Mouse (Mus musculus) spleen, postnatal 10 days (tissue): Measurements from ENCODE around the gene Aldh5a1.
"Not testable (repeated sequence)": the region's sequence is repeated elsewhere in the genome, so short reads cannot be mapped to it uniquely, and the experiment has no call there.

Experiments used
- DNase-seq, 2 experiments: peaks; one replicate each; pipeline ENCODE4 v3.0.0; 2021 to 2022; ENCODE audit warnings: low spot score in 2 of 2

Gene Aldh5a1

DNA sequence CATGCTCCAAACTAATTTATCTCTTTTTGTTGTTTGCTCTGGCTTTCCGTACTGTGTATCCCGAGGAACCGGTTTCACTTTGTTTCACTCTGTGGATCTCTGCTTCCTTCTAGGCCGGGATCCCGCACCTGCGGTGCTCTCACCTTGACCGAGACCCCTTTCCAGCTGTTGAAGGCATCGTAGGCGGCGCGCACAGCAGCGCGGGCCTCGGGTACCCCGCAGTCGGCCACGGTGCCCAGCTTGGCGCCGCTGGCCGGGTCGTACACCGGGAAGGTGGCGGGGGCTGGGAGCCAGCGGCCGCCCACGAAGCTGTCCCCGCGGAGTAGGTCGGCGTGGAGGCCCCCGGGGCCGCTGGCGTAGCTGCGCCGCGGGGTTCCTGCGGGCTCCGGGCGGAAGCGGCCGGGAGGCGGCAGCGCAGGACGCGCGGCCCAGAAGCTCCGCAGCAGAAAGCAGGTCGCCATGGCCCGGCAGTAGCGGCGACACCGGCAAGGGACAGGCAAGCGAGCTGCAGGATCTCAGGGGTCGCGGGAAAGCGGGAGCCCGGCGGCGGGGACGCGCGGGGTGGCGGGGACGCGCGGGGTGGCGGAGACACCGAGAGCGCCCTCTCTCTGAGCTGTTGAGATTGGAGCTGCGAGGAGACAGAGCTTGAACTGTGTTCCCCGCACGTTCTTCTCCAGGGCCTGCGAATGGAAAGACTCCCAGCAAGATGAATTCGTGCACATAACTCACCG, at the start of gene Aldh5a1:
Aldh5a1 (minus strand) TSS at position 554 of the 731 bp plus-strand sequence.
- DNase-seq: peak; percentile 19 to 57

DNA sequence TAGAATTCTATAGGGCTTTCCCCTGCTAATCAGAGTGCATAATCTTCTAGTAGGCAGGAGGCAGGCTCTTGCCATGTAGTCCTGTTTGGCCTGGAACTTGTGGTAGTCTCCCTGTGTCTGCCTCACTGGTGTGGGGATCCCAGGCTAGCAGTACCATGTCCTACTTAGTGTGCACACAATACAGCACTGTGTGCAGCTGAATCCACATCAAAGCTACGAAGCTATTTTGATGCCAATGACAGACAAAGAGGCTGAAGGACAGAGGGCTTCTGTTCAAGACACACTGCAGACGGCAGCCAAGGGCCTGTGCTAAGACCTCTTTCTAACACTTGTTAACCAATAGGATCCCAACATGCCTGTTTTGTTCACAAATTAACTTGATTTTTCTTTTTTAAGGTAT, 48.0 kb upstream of the Aldh5a1 start:
- no peak for DNase-seq

DNA sequence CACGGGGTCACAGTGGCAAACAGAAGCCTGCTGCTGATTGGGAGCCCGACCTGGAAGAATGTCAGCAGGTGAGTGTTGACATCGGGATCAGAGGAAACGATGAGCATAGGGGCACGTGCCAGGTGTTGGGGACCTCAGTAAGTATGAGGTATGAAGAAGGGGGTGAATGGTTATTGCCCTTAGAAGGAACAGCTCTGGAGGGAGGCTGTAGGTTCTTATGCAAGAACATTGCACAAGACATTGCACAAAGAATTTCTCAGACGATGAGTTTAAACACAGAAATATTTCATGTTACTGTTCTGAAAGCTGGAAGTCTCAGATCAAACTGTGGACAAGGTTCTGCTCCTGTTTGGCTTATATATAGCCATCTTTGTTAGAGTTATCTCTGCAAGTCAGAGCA, 43.6 kb upstream of the Aldh5a1 start:
- DNase-seq: no peak

DNA sequence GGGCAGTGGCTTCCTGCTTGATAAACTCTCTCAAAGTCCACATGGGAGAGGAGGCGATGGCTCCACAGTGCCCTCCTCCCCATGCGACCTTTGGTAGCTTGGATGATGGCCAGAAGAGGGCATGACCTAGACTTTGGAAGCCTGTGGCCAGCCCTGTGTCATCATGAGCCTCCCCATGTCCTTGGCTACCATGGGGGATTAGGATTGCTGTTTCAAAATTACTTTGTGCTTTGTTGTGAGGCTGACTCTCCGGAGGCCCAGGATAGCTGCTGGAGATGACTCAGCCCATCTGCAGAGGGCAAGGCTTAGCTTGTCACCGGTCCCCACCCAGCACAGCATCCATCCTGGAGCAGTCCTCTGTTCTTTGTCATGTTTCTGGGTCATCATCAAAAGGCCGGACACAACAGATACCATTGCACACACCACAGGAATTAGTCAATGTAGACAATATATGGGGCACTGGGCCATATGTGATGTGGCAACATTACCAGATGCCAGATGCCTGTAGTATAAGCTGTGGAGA, 40.4 kb upstream of the Aldh5a1 start:
- DNase-seq: no peak

DNA sequence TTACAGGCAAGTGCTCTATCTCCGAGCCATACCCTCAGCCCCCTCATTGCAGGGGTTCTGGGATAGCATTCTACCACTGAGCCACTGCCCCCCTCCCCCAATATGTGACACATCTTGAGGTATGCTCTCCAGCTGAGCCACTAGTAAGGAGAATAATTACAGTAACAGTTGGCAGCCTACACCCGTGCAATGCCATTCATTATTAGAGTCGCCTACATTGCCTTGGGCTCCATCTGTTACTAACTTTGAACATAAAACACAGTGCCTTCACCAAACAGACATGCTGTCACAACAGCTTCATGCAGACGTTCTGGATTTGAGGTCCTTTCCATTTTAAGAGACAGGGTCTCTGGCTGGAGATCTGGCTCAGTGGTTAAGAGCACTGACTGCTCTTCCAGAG, 38.9 kb upstream of the Aldh5a1 start:
- no peak for DNase-seq

DNA sequence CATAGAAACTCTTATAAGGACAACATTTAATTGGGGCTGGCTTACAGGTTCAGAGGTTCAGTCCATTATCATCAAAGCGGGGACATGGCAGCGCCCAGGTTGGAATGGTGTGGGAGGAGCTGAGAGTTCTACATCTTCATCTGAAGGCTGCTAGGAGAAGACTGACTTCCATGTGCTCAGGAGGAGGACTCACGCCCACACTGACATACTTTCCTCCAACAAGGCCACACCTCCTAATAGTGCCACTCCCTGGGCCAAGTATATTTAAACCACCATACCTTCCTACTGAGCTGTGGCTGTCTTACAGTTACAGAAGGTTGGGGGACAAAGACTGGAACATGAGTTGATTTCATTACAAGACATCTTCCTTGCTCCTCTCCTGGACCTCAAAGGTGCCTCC, 34.3 kb upstream of the Aldh5a1 start:
- DNase-seq: not testable (repeated sequence)

DNA sequence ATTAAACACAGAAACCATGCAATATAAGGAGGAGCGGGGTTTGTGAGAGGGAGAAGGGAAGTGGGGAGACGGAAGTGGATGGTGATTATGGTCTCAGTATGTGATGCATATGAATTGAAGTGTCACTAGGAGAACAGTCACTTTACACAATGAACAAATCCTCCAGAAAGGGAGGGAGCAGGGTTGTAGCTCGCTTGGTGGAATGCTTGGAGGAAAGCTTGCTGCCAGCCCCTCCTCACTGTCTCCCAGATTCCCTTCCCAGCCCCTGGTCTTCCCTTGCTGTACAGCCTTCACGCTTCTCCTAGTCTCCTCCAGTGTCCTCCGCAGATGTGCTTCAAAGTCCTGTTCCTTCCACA, 28.4 kb upstream of the Aldh5a1 start:
- DNase-seq: no peak

DNA sequence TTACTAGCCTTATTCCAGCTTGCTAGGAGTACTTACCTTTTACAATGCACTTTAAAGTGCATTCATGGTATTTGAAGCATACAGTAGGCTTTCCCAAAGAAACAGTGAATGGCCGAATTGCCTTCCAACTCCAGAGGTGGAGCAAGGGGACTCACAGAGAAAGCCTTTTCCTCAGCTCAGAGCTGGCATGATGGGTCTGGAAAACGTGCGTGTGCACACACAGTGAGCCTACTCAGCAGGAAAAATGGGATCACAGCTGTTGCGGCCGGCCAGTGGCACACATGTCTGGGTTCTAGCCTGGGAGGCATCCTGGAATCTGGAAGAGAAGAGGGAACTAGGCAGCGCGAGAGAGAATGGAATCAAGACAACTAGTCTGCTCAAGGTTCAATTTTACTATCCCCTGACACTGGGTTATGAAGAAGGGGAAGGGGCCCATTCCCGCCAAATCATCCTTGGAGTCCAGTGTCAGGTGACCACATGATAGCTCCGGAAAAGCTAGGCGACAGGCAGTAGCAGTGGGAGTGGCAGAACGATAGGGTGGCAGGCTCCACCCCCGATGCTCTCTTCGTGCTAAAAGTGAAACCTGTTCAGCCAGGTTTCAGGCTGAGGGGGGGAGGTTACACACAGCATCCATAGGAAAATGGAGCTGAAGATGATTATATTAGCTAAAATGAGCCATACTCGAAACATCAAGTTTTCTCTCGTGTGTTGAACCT, 27.8 kb upstream of the Aldh5a1 start:
- DNase-seq: peak in 1 of 2 experiments; percentile 24

DNA sequence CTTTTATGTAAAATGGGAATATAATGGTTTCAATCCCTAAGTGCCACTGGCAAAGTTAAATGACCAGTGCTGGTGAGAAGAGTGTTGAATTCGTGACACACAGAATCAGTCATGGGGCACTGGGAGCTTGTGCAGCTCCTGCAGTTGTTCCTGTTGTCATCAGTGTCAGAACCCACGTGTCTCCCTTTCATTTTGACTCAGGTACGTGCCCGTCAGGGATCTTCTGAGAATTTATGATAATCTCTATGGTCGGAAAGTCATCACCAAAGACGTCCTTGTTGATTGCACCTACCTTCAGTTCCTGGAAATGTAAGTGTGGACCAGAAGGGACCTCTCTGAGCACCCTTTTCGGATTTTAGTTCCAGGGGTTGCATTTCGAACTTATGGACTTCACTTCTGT, 24.7 kb upstream of the Aldh5a1 start:
- DNase-seq: no peak

DNA sequence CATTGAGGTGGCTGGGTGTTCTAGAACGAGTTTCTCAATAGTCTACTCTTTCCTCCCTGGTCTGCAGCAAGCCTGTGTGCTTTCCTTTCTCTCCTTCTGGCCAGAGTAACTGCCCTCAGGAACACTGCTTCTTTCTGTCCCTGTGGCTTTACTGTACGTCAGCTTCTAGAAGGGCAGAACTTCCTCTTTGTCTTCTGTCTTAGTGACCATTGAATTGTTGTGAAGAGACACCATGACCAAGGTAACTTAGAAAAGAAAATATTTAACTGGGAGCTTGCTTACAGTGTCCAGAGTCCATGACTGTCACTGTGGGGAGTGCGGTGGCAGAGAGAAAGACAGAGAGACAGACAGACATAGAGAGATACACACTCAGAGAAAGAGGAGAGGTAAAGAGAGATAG, 22.6 kb upstream of the Aldh5a1 start:
- no peak for DNase-seq

DNA sequence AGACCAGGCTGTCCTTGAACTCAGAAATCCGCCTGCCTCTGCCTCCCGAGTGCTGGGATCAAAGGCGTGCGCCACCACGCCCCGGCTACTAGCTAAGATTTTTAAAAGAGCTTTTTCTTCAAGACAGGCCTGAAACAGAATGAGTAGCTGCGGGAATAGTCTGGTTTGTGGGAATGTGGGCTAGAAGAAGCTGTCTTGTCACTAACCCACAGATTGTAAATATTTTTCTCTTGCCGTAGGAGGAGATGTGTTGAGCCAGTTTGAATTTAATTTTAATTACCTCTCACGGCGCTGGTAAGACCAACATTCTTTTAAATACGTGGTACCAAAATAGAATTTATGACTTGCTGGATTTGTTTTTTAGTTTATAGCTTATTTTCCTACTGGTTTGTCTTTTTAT, 21.2 kb upstream of the Aldh5a1 start:
- DNase-seq: no peak

DNA sequence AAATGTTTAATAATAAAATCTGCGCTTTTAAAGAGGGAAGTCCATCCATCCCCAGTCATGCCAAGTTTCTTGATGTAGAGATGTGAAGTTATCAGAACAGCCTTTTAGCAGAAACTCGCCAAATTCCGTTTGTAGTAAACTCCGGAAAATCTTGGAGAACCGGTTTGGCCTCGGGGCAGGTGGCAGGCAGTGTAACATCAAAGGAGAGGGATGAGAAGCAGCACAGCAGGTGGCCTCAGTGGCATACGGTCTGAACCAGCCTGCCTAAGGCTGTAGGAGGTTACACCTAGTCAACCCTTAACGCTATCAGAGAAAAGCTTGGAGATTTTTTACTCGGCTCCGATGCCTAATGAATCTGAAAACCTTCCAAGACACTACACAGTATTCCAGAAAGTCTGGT, 18.0 kb upstream of the Aldh5a1 start:
- no peak for DNase-seq

DNA sequence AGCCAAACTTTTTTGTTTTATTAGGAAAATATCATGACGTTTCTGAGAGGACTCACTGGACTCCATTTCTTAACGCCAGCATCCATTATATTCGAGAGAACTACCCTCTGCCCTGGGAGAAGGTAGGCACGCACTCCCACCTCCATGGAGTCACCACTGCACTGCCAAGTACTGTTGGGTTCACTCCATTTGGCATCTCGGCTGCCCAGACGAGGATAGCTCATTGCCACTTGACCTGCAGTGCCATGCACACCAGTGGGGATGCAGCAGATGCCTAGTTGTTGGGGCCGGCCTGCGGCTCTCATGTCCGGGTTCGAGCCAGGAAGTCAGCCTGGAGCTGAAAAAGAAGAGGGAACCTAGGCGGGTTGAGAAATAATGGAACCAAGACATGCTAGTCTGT, 17.6 kb upstream of the Aldh5a1 start:
- no peak for DNase-seq

DNA sequence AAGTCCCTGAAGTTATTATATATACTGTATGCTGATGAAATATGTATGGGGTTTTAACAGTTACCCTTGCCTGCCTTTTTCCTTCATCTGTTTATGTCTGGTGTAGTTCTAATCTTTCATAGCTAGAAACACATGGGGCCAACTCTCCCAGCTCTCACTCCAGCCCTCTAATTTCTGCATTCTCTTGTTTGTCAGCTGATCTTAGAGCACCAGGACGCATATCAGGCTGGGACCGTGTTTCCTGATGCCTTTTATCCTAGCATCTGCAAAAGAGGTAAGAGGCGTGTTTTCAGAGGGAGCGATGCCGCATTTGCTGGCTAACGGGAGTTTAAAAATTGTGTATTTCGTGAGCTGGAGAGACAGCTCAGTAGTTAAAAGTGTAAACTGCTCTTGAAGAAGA, 15.2 kb upstream of the Aldh5a1 start:
- DNase-seq: no peak

DNA sequence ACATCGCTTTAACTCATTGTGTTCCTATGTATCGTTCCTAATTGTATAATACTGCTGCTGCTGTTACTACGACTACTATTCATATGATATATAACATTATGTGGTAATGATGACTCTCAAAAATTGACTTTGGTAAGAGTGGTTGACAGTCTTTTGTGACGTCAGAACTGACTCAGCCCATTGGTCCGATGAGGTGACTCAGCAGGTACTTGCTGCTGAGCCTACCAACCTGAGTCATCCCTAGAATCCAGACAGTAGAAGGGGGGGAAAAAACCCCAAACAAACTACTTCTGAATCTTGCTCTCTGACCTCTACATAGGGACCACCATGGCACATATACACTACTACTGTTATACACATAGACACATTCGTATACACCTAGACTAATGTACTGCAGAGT, 11.4 kb upstream of the Aldh5a1 start:
- DNase-seq: no peak

DNA sequence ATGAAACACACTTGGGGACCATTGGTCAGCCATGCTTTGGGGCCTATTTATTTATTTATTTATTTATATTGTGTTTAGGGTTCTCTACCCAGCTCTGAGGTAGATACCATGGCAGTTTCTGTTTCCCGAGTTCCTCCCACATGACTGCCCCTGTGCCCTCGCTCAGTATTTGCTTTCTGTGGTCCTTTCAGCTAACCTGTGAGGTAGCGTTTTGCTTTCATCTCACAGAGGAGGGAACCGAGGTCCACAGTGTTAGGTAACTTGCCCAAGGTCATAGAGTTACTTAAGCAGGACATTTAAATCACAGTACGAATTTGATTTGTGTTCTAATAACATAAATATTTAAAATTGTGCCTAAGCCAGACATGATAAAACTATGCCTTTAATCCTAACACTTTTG, 9.7 kb upstream of the Aldh5a1 start:
- no peak for DNase-seq

DNA sequence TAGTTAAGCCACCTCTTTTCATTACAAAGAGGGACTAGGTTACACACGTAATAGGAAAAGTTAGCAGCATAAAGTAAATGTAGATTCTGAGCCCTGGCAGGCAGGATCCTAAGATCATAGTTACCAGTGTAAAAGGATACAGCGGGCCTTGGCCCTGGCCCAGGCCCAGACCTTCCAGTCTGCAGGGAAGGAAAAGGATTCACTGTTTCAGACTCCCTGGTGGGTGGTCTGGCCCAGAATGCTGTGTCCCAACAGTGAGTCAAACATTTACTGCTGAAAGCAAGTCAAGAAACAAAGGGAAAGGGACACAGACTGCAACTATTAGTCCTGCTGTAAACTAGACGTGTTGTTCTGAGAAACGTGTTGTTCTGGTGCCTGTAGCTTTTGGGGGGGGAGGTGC, 8.1 kb upstream of the Aldh5a1 start:
- DNase-seq: no peak

DNA sequence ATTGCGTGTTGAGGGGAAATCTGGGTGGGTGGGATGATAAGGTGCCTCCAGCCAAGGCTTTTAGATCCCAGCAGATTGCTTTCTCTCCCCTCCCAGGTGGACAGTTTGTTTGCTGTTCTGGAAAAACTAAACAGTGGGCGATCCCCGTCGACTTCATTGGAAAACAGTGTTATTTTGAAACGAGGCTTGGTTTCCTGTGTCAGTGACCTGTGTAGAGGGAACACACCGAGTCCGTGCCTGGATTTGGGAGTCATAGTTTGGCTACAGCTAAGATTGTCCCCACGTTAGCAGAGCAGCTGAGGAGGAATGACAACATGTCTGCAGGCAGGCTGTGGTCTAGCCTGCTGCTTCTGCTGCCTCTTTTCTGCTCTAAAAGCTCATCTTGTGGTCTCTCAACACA, 5.8 kb upstream of the Aldh5a1 start:
- no peak for DNase-seq

DNA sequence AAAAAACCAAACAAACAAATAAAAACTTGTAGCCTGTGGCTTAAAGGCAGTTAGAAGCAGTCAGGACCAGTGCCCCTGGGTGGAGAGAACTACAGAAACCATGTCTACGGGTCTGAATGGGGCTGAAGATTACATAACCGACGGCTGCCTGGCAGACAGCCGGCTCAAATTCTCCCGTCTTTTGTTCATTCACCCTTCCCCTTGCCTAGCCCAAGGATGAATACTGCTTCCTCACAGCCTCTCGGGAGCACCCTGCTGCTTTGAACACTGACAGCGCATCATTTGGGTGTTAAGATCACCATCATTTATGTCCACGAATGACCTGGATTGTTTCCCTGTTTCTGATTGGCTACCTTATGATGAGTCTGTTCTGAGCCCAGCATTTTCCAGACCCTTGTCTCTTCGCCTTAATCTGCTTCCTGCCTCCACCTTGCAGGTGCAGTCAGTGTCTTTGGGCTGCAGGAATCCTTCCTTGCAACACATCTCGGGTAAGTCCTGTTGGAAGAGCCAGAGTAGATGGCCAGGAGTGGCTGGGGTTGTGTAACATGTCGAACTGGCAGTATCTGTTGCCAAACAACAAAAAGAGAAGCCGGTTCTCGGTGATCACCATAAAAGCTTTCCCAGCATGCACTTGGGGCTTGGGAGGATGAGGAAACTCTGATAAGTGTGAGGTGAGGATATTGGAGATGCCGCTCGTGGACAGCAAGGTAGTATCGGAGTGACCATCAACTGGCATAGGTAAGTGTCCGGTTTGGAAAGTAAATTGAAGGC, 5.2 kb upstream of the Aldh5a1 start, which contains the start of gene Gpld1:
Gpld1 (plus strand) TSS at position 641 of the 771 bp plus-strand sequence.
- no peak for DNase-seq

DNA sequence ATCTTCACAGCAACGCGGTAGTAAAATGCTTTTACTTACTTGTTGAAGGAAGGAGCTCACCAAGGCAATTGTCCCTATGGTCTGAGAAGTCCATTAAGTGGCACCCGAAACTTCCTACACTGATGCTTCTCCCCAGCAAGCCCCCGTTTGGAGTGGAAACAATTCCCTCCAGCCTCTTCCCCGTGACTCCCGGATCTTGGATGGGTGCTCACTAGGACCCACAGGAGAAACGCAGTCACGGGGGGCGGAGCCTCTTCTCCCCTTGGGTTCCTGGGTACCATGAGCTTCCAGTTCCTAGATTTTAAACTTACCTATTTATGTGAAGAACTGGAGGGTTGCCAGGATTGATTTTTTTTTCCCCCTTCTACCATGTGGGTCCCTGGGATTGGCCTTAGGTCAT, 2.0 kb upstream of the Aldh5a1 start:
- DNase-seq: no peak

DNA sequence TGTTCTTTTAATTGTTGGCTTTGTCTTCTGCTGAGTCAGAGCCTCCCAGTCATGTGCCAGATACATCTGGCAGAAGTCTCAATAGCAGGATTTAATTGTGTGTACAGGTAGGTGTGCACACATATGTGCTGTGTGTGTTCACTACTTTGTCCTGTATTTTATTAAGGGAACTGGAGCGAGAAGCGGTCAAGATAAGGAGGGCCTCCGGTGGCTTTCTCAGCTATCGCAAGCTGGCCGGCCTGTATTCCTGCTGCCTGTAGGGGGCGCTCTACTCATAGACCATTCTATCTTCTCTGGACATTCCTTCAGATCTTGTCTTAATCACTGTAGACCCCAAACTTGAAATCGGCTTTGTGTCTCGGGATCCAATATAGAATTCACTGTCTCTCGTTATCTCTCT, 1.2 kb upstream of the Aldh5a1 start:
- DNase-seq: peak; percentile 41 to 76

DNA sequence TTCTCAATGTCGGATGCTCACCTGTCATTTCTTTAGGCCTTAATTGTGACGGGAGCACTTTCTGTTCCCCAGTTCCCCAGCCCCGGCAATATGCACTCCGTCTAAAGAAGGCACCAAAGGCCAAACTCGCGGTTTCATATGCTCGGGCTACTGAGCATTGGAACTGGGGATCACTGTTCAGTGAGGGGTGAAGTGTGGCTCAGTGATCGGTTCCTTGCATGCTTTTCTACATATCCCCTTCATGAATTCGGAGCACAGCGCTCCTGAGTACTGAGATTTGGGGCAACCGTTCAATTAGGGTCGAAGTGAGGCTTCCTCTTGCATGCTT, 342 bp upstream of the Aldh5a1 start:
- DNase-seq: peak in 1 of 2 experiments; percentile 9

DNA sequence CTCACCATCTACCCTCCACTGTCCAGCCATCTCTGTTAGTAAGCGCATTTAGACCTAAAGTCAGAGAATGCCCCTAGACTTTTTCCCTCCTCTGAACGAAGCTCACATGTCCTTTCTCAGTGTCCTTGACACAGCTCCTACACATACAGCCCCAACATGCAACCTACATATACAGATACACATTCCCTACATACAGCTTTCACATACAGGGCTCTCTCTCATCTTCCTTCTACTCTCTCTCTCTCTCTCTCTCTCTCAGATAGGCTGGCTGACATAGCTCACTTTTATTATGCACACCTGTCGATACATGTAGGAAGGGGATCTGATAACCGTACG, 721 bp downstream of the Aldh5a1 start:
- no peak for DNase-seq
